Mouse (Mus musculus) heart, adult 2 months (tissue): Measurements from ENCODE around the gene Ribc2.

ENCODE experiments used
- CTCF ChIP-seq: fragments of 200-600 bp; IDR thresholded peaks from 2 replicates; pipeline ENCODE4 v1.8.1; 2022; ENCODE audit warnings: antibody characterized with exemption, mild to moderate bottlenecking, moderate library complexity
- EP300 ChIP-seq: fragments of 200-500 bp; IDR thresholded peaks from 2 replicates; pipeline ENCODE4 v1.6.1; 2011; ENCODE audit warnings: low read depth, low read length, control low read depth; ENCODE audit not compliant: insufficient read depth
- POLR2A ChIP-seq: fragments of 200-500 bp; IDR thresholded peaks from 2 replicates; pipeline ENCODE4 v1.6.1; 2011; ENCODE audit warnings: mild to moderate bottlenecking, low read depth, low read length, control low read depth; ENCODE audit not compliant: insufficient read depth

GRCm38 (mm10) chr15:85178172-85178571, 46.3 kb downstream of the Ribc2 start:
- TF ChIP-seq CTCF = no peak
- TF ChIP-seq POLR2A = 0 out of 2 replicates have a peak, but pooled peaks have one; percentile 39
- TF ChIP-seq EP300 = 0 out of 2 replicates have a peak, but pooled peaks have one; percentile 77
